Mouse (Mus musculus) midbrain, embryonic 15.5 days (tissue): ENCODE measurements around the gene Slc17a8. TPM values are rescaled to one million over a fixed set of nuclear protein-coding genes. Genes with fewer than 3 reads are reported as not detected.
A peak's percentile ranks its signal among the peaks of the same experiment; 100 is the strongest.

ENCODE experiments used
- ATAC-seq: fragments of 200-750 bp; cut with Nextera tagmentation; replicated peaks from 2 replicates; pipeline ENCODE4 v1.8.0; 2017; ENCODE audit warnings: moderate TSS enrichment
- H3K27ac ChIP-seq: fragments of 300-500 bp; sonication (generic); 2 replicates; pipeline ENCODE4 v1.5.1; 2015; ENCODE audit warnings: mild to moderate bottlenecking, inconsistent platforms
- H3K27me3 ChIP-seq: fragments of 300-500 bp; sonication (generic); replicated peaks from 2 replicates; pipeline ENCODE4 v1.6.1; 2015; ENCODE audit warnings: inconsistent platforms
- H3K36me3 ChIP-seq: fragments of 300-500 bp; sonication (generic); replicated peaks from 2 replicates; pipeline ENCODE4 v1.6.1; 2015; ENCODE audit warnings: inconsistent platforms
- H3K4me1 ChIP-seq: fragments of 300-500 bp; sonication (generic); 2 replicates; pipeline ENCODE4 v1.6.1; 2015; ENCODE audit warnings: inconsistent platforms
- H3K4me2 ChIP-seq: fragments of 300-500 bp; sonication (generic); 2 replicates; pipeline ENCODE4 v1.6.1; 2015; ENCODE audit warnings: inconsistent platforms, mild to moderate bottlenecking, moderate library complexity
- H3K4me3 ChIP-seq: fragments of 300-500 bp; sonication (generic); 2 replicates; pipeline ENCODE4 v1.5.1; 2015; ENCODE audit warnings: mild to moderate bottlenecking, inconsistent platforms
- H3K9ac ChIP-seq: fragments of 300-500 bp; sonication (generic); 2 replicates; pipeline ENCODE4 v1.6.1; 2015; ENCODE audit warnings: mild to moderate bottlenecking, inconsistent platforms
- H3K9me3 ChIP-seq: fragments of 300-500 bp; sonication (generic); 2 replicates; pipeline ENCODE4 v1.6.1; 2016; ENCODE audit warnings: inconsistent platforms
- WGBS: fragments of 180-500 bp; shearing (Covaris S2); methylation state at CpG from one replicate; pipeline ENCODE4 v1.1.7; 2015; ENCODE audit warnings: mixed read lengths; 5-methylcytosine and 5-hydroxymethylcytosine counted together
- polyA plus RNA-seq: library from polyadenylated mRNA; unstranded; fragments of >200 nt; fragmentation: Nextera tagmentation; extraction: Ambion mirVana; gene quantifications from 2 replicates; pipeline ENCODE4 v1.2.1, GENCODE M21; 2015

The Slc17a8 gene
- polyA plus RNA-seq, 1 experiment from 2014 or later: 1.3 TPM

- Histone ChIP-seq H3K9ac (no peak overlapping the region), H3K36me3 (no peaks in the 10 kb centered on the region), H3K4me3 (no peak overlapping the region), H3K9me3 (no peaks in the 10 kb centered on the region), H3K4me2 (no peak overlapping the region), H3K27ac (no peak overlapping the region), H3K27me3 (no peaks in the 10 kb centered on the region), H3K4me1 (no peaks in the 10 kb centered on the region)
- 75% methylated on average over 5 of the region's 5 CpGs for WGBS
- ATAC-seq: no peak
Observed at GRCm38 (mm10) chr10:89631831-89632230, 10.8 kb upstream of the Slc17a8 start.

GRCm38 (mm10) chr10:89630564-89630963 lies 9.5 kb upstream of the Slc17a8 start:
- Histone ChIP-seq H3K4me3 (no peak overlapping the region), H3K4me1 (no peaks in the 10 kb centered on the region), H3K9me3 (no peaks in the 10 kb centered on the region), H3K4me2 (no peak overlapping the region), H3K9ac (no peak overlapping the region), H3K27me3 (no peaks in the 10 kb centered on the region), H3K27ac (no peak overlapping the region), H3K36me3 (no peaks in the 10 kb centered on the region)
- ATAC-seq: peak; percentile 57; the same call in 1 of the 2 replicates
- 100% methylated on average over 1 of the region's 1 CpGs for WGBS

GRCm38 (mm10) chr10:89630052-89630451 lies 9.0 kb upstream of the Slc17a8 start:
- Histone ChIP-seq H3K9ac (no peak overlapping the region), H3K4me3 (no peak overlapping the region), H3K9me3 (no peaks in the 10 kb centered on the region), H3K36me3 (no peaks in the 10 kb centered on the region), H3K27me3 (no peaks in the 10 kb centered on the region), H3K27ac (no peak overlapping the region), H3K4me2 (no peak overlapping the region), H3K4me1 (no peaks in the 10 kb centered on the region)
- ATAC-seq: peak; percentile 83
- WGBS: 28% methylated on average over 3 of the region's 3 CpGs

- H3K4me2 ChIP-seq: no peak overlapping the region
- no peaks in the 10 kb centered on the region for H3K27me3 ChIP-seq
- H3K9me3 ChIP-seq: no peaks in the 10 kb centered on the region
- 94% methylated on average over 2 of the region's 2 CpGs for WGBS
- no peak overlapping the region for H3K9ac ChIP-seq
- H3K4me3 ChIP-seq: no peak overlapping the region
- ATAC-seq: no peak
- no peaks in the 10 kb centered on the region for H3K36me3 ChIP-seq
- H3K27ac ChIP-seq: no peak overlapping the region
- H3K4me1 ChIP-seq: no peaks in the 10 kb centered on the region
Observed at GRCm38 (mm10) chr10:89626714-89627113, 5.7 kb upstream of the Slc17a8 start.

GRCm38 (mm10) chr10:89624196-89624595 lies 3.1 kb upstream of the Slc17a8 start:
- ATAC-seq: no peak
- no peak overlapping the region for H3K4me2 ChIP-seq
- no peak overlapping the region for H3K4me3 ChIP-seq
- H3K27ac ChIP-seq: no peak overlapping the region
- 93% methylated on average over 2 of the region's 2 CpGs for WGBS
- no peak overlapping the region for H3K9ac ChIP-seq
- H3K4me1 ChIP-seq: peaks cover 4% of the 10 kb centered on the region; the same call in 1 of the 2 replicates
- H3K9me3 ChIP-seq: no peaks in the 10 kb centered on the region
- H3K27me3 ChIP-seq: no peaks in the 10 kb centered on the region
- H3K36me3 ChIP-seq: no peaks in the 10 kb centered on the region

- Histone ChIP-seq H3K4me1 (no peaks in the 10 kb centered on the region), H3K27ac (no peak overlapping the region), H3K9me3 (no peaks in the 10 kb centered on the region), H3K27me3 (no peaks in the 10 kb centered on the region), H3K9ac (no peak overlapping the region), H3K4me2 (no peak overlapping the region), H3K36me3 (no peaks in the 10 kb centered on the region), H3K4me3 (no peak overlapping the region)
- no peak for ATAC-seq
- WGBS: 88% methylated on average over 5 of the region's 5 CpGs
Observed at GRCm38 (mm10) chr10:89599311-89599710, 21.7 kb downstream of the Slc17a8 start.

GRCm38 (mm10) chr10:89597275-89597674 lies 23.8 kb downstream of the Slc17a8 start:
- Histone ChIP-seq H3K27ac (no peak overlapping the region), H3K4me1 (peaks cover 3% of the 10 kb centered on the region; the same call in 1 of the 2 replicates), H3K9me3 (no peaks in the 10 kb centered on the region), H3K36me3 (no peaks in the 10 kb centered on the region), H3K9ac (no peak overlapping the region), H3K27me3 (no peaks in the 10 kb centered on the region), H3K4me2 (no peak overlapping the region), H3K4me3 (no peak overlapping the region)
- ATAC-seq: no peak
- 88% methylated on average over 4 of the region's 4 CpGs for WGBS

- Histone ChIP-seq H3K27ac (no peak overlapping the region), H3K4me3 (no peak overlapping the region), H3K9ac (no peak overlapping the region), H3K36me3 (no peaks in the 10 kb centered on the region), H3K4me1 (peaks cover 3% of the 10 kb centered on the region; the same call in 1 of the 2 replicates), H3K27me3 (no peaks in the 10 kb centered on the region), H3K4me2 (no peak overlapping the region), H3K9me3 (no peaks in the 10 kb centered on the region)
- no peak for ATAC-seq
- 96% methylated on average over 5 of the region's 5 CpGs for WGBS
Observed at GRCm38 (mm10) chr10:89595935-89596334, 25.1 kb downstream of the Slc17a8 start.

- Histone ChIP-seq H3K27me3 (no peaks in the 10 kb centered on the region), H3K27ac (no peak overlapping the region), H3K9me3 (no peaks in the 10 kb centered on the region), H3K9ac (no peak overlapping the region), H3K4me1 (peaks cover 3% of the 10 kb centered on the region; the same call in 1 of the 2 replicates), H3K36me3 (no peaks in the 10 kb centered on the region), H3K4me3 (no peak overlapping the region), H3K4me2 (no peak overlapping the region)
- WGBS: 95% methylated on average over 1 of the region's 1 CpGs
- no peak for ATAC-seq
Observed at GRCm38 (mm10) chr10:89595514-89595913, 25.5 kb downstream of the Slc17a8 start.

GRCm38 (mm10) chr10:89594309-89594708 lies 26.7 kb downstream of the Slc17a8 start:
- 87% methylated on average over 4 of the region's 4 CpGs for WGBS
- no peak for ATAC-seq
- H3K4me3 ChIP-seq: no peak overlapping the region
- H3K36me3 ChIP-seq: no peaks in the 10 kb centered on the region
- no peak overlapping the region for H3K4me2 ChIP-seq
- no peaks in the 10 kb centered on the region for H3K9me3 ChIP-seq
- H3K27me3 ChIP-seq: no peaks in the 10 kb centered on the region
- H3K4me1 ChIP-seq: peaks cover 3% of the 10 kb centered on the region; the same call in 1 of the 2 replicates
- H3K9ac ChIP-seq: no peak overlapping the region
- no peak overlapping the region for H3K27ac ChIP-seq

- no peak overlapping the region for H3K4me2 ChIP-seq
- 33% methylated on average over 4 of the region's 4 CpGs for WGBS
- no peaks in the 10 kb centered on the region for H3K36me3 ChIP-seq
- H3K9me3 ChIP-seq: no peaks in the 10 kb centered on the region
- H3K27me3 ChIP-seq: no peaks in the 10 kb centered on the region
- ATAC-seq: peak; percentile 82
- H3K4me3 ChIP-seq: no peak overlapping the region
- no peak overlapping the region for H3K9ac ChIP-seq
- H3K4me1 ChIP-seq: peaks cover 3% of the 10 kb centered on the region; the same call in 1 of the 2 replicates
- H3K27ac ChIP-seq: no peak overlapping the region
Observed at GRCm38 (mm10) chr10:89592797-89593196, 28.3 kb downstream of the Slc17a8 start.

GRCm38 (mm10) chr10:89589877-89590276 lies 31.2 kb downstream of the Slc17a8 start:
- no peaks in the 10 kb centered on the region for H3K9me3 ChIP-seq

GRCm38 (mm10) chr10:89588708-89589107 lies 32.3 kb downstream of the Slc17a8 start:
- Histone ChIP-seq H3K4me1 (peaks cover 3% of the 10 kb centered on the region; the same call in 1 of the 2 replicates), H3K27ac (no peak overlapping the region), H3K36me3 (no peaks in the 10 kb centered on the region), H3K27me3 (no peaks in the 10 kb centered on the region), H3K4me3 (no peak overlapping the region), H3K9me3 (no peaks in the 10 kb centered on the region), H3K4me2 (no peak overlapping the region), H3K9ac (no peak overlapping the region)
- no peak for ATAC-seq
- 96% methylated on average over 1 of the region's 1 CpGs for WGBS

More at GRCm38 (mm10) chr10:89589877-89590276, 31.2 kb downstream of the Slc17a8 start:
- Histone ChIP-seq H3K36me3 (no peaks in the 10 kb centered on the region), H3K27me3 (no peaks in the 10 kb centered on the region), H3K4me1 (peaks cover 3% of the 10 kb centered on the region; the same call in 1 of the 2 replicates), H3K9ac (no peak overlapping the region), H3K27ac (no peak overlapping the region), H3K4me3 (no peak overlapping the region), H3K4me2 (no peak overlapping the region)
- no peak for ATAC-seq
- WGBS: 100% methylated on average over 1 of the region's 1 CpGs
